Mouse (Mus musculus): Measurements from ENCODE around the gene Dazap2. TPM values are rescaled to one million over a fixed set of nuclear protein-coding genes. Genes with fewer than 3 reads are reported as not detected.

Gene Dazap2
- polyA plus RNA-seq, 1 experiment, result 612 TPM

DNA sequence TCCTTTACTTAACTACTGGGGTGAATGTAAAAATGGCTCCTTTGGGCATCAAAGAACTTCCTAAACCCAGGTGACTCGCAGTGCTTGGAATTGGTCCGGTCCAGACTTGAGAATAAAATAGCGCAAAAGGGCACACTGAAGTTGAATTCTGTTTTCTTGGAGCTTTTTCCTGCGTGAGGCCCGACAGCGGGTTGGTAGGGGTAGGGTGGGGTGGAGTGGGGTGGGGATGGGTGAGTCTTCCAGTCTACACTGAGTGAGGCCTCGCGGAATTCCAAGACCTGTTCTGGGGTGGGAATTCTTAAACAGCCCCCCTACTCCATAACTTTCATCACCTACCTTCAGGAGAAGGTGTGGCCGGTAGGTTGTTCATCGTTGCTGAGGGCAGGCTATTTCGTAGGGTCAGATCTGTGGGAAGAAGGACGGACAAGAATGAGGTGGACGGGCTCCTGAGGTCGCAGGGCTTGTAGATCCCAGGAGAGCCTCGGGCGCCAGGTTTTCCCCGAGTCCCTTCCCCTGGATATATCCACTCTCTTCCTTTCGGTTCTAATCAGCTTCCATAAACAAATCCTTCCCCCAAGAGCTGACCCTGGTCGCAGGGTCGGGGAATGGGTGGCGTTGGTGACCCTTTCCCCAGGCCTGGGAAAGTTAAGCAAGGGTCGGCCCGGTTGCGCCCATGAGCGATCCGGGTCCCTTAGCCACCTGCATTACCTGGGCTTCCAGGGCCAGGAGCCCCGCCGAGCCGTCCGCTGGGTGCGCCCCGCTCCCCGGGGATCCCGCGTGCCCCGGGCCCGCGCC lies 20.9 kb downstream of the Dazap2 start:
- Histone ChIP-seq H3K4me1 (ENCODE audit: control insufficient read depth, insufficient read depth, insufficient read length) (peaks cover 19% of the 10 kb centered on the region), H3K36me3 (ENCODE audit: control insufficient read depth, insufficient read depth, low read length) (peaks cover 5% of the 10 kb centered on the region; the same call in 1 of the 2 replicates), H3K27me3 (ENCODE audit: control insufficient read depth, insufficient read depth, low read length) (0 out of 2 replicates have a peak, but pooled peaks cover 5% of the 10 kb centered on the region), H3K27ac (ENCODE audit: insufficient read depth, low read length) (peak overlapping the region; percentile 27; the same call in 1 of the 2 replicates), H3K4me3 (ENCODE audit: extremely low read depth, insufficient read depth, insufficient read length) (peak overlapping the region; percentile 63)
- DNase-seq (ENCODE audit: low read depth in 1 of 2, low spot score in 2 of 2), result no peak
- 11% methylated on average over 30 of the region's 38 CpGs for WGBS
- no peak for TF ChIP-seq CTCF (IDR thresholded peaks at IDR 0.05; ENCODE audit: extremely low read depth, insufficient read depth, insufficient read length, insufficient replicate concordance)
- no peak for TF ChIP-seq POLR2A (IDR thresholded peaks at IDR 0.05; ENCODE audit: low read depth, low read length)

GRCm38 (mm10) chr15:100636700-100637501 lies 21.8 kb downstream of the Dazap2 start, which contains the start of gene Smagp:
Smagp (minus strand) TSS chr15:100636940.
- H3K27ac ChIP-seq (ENCODE audit: insufficient read depth, low read length), result peak within 1 kb of the TSS; percentile 64
- TF ChIP-seq POLR2A (IDR thresholded peaks at IDR 0.05; ENCODE audit: low read depth, low read length) (no peak), CTCF (IDR thresholded peaks at IDR 0.05; ENCODE audit: extremely low read depth, insufficient read depth, insufficient read length, insufficient replicate concordance) (no peak)
- peaks cover 10% of the 10 kb centered on the region for H3K36me3 ChIP-seq (ENCODE audit: control insufficient read depth, insufficient read depth, low read length)
- peaks cover 15% of the 10 kb centered on the region for H3K4me1 ChIP-seq (ENCODE audit: control insufficient read depth, insufficient read depth, insufficient read length)
- peak within 1 kb of the TSS; percentile 63 for H3K4me3 ChIP-seq (ENCODE audit: extremely low read depth, insufficient read depth, insufficient read length)
- DNase-seq (ENCODE audit: low read depth in 1 of 2, low spot score in 2 of 2), result peak in 1 of 2 experiments; percentile 44
- H3K27me3 ChIP-seq (ENCODE audit: control insufficient read depth, insufficient read depth, low read length), result 0 out of 2 replicates have a peak, but pooled peaks cover 5% of the 10 kb centered on the region
- WGBS, result 1% methylated on average over 77 of the region's 77 CpGs

- Histone ChIP-seq H3K36me3 (ENCODE audit: control insufficient read depth, insufficient read depth, low read length) (peaks cover 14% of the 10 kb centered on the region), H3K4me1 (ENCODE audit: control insufficient read depth, insufficient read depth, insufficient read length) (peaks cover 9% of the 10 kb centered on the region)
- WGBS, result 12% methylated on average over 6 of the region's 6 CpGs
Observed at GRCm38 (mm10) chr15:100637661-100638060, 22.5 kb downstream of the Dazap2 start.

DNA sequence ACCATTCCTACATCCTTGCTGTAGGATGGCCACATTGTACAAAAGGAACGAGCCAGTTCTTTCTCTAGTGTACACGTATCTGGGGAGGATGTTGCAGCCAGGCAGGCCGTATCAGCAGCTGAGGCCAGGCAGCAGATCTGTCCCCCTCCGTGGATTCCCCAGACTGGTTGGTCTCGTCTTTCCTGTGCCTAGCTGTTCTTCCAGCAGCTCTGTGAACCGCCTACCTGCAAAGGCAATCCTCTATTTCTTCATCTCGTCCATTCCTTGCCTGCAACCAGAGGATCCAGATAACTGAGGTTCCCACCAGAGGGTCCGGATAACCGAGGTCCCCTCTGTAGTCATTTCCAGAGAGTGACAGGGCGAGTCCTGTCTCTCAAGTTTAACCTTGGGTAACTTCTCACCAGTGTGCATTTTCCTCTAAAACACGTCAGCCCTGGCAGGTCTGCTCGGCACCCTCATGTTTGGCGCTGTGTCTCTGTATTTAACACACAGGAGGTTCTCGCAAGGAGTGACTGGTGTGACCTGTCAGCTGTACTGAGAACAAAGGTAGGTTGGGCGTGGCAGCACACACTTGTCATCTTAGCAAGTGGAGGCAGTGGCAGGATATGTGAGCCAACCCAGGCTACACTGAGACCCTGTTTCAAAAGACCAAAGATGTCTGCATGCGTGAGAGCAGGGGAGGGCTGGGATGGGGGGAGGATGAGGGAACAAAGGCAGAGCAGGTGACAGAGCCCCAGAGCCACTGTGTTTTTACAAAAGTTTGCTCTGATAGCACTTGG lies 25.0 kb downstream of the Dazap2 start:
- Histone ChIP-seq H3K27ac (ENCODE audit: insufficient read depth, low read length) (no peak overlapping the region), H3K4me1 (ENCODE audit: control insufficient read depth, insufficient read depth, insufficient read length) (peaks cover 2% of the 10 kb centered on the region)
- WGBS, result 83% methylated on average over 16 of the region's 16 CpGs

More at GRCm38 (mm10) chr15:100637661-100638060, 22.5 kb downstream of the Dazap2 start:
- DNase-seq (ENCODE audit: low read depth in 1 of 2, low spot score in 2 of 2), result peak in 1 of 2 experiments; percentile 59
- TF ChIP-seq POLR2A (IDR thresholded peaks at IDR 0.05; ENCODE audit: low read depth, low read length), result no peak
- TF ChIP-seq CTCF (IDR thresholded peaks at IDR 0.05; ENCODE audit: extremely low read depth, insufficient read depth, insufficient read length, insufficient replicate concordance), result peak; percentile 41; the same call in 1 of the 2 replicates
- no peak overlapping the region for H3K27ac ChIP-seq (ENCODE audit: insufficient read depth, low read length)
- no peak overlapping the region; the same call in 1 of the 2 replicates for H3K4me3 ChIP-seq (ENCODE audit: extremely low read depth, insufficient read depth, insufficient read length)
- 0 out of 2 replicates have a peak, but pooled peaks cover 5% of the 10 kb centered on the region for H3K27me3 ChIP-seq (ENCODE audit: control insufficient read depth, insufficient read depth, low read length)

DNA sequence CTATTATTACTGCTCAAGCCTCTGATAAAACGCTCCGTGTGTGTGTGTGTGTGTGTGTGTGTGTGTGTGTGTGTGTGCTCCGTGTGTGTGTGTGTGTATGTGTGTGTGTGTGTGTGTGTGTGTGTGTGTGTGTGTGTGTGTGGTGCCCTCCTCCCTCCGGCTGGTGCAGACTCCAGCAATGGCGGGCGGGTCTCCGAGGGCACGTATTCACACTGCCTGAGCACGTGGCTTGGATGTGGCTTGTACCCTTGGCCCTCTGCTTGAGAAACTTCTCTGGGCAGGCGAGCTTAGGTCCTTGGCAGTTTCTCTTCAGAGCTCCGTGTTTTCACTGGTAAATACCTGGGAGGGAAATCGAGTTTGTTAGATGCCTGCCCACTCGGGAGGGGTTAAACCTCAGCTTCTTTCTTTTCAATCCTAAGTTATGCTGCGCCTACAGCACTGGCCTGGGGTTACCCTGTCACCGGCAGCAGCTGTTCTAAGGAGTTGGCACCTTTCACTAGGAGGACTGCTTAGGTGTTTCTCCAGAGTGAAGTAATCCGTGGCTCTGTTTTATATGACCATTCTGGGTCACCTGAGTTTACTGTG lies 26.2 kb downstream of the Dazap2 start:
- Histone ChIP-seq H3K36me3 (ENCODE audit: control insufficient read depth, insufficient read depth, low read length) (peaks cover 41% of the 10 kb centered on the region), H3K27ac (ENCODE audit: insufficient read depth, low read length) (no peak overlapping the region), H3K4me3 (ENCODE audit: extremely low read depth, insufficient read depth, insufficient read length) (no peak overlapping the region), H3K27me3 (ENCODE audit: control insufficient read depth, insufficient read depth, low read length) (0 out of 2 replicates have a peak, but pooled peaks cover 4% of the 10 kb centered on the region), H3K4me1 (ENCODE audit: control insufficient read depth, insufficient read depth, insufficient read length) (no peaks in the 10 kb centered on the region; the same call in none of the 2 replicates)
- no peak for DNase-seq (ENCODE audit: low read depth in 1 of 2, low spot score in 2 of 2)
- no peak for TF ChIP-seq CTCF (IDR thresholded peaks at IDR 0.05; ENCODE audit: extremely low read depth, insufficient read depth, insufficient read length, insufficient replicate concordance)
- no peak for TF ChIP-seq POLR2A (IDR thresholded peaks at IDR 0.05; ENCODE audit: low read depth, low read length)
- WGBS, result 82% methylated on average over 12 of the region's 16 CpGs

More for the DNA sequence above, 25.0 kb downstream of the Dazap2 start:
- peaks cover 32% of the 10 kb centered on the region for H3K36me3 ChIP-seq (ENCODE audit: control insufficient read depth, insufficient read depth, low read length)
- no peak for DNase-seq (ENCODE audit: low read depth in 1 of 2, low spot score in 2 of 2)
- TF ChIP-seq CTCF (IDR thresholded peaks at IDR 0.05; ENCODE audit: extremely low read depth, insufficient read depth, insufficient read length, insufficient replicate concordance), result no peak
- no peak for TF ChIP-seq POLR2A (IDR thresholded peaks at IDR 0.05; ENCODE audit: low read depth, low read length)
- H3K27me3 ChIP-seq (ENCODE audit: control insufficient read depth, insufficient read depth, low read length), result 0 out of 2 replicates have a peak, but pooled peaks cover 5% of the 10 kb centered on the region
- no peak overlapping the region for H3K4me3 ChIP-seq (ENCODE audit: extremely low read depth, insufficient read depth, insufficient read length)

Measured in spleen, adult 2 months (tissue).